Mouse (Mus musculus) left cerebral cortex, postnatal 25 days (tissue): ENCODE results near the gene Scp2d1. TPM values are rescaled to one million over a fixed set of nuclear protein-coding genes. Genes with fewer than 3 reads are reported as not detected.

ENCODE experiments used
- total RNA-seq, 2 experiments: library from RNA; stranded (reverse); gene quantifications; 2 replicates each; pipeline ENCODE4 v1.2.3; 2021

The Scp2d1 gene
- total RNA-seq, 2 experiments from 2014 or later = not detected

Other genes with a start within 250 kb of the Scp2d1 start
- 10 to 100 TPM; 49.7 to 51.4 TPM for gene Smim26, start 229.6 kb upstream of the Scp2d1 start, total RNA-seq
- 10 to 100 TPM; 57.8 to 58.3 TPM for gene Dtd1, start 223.8 kb upstream of the Scp2d1 start, total RNA-seq